Comparison of ENCODE assay signal across 9 mouse cellular contexts in the genomic region with DNA sequence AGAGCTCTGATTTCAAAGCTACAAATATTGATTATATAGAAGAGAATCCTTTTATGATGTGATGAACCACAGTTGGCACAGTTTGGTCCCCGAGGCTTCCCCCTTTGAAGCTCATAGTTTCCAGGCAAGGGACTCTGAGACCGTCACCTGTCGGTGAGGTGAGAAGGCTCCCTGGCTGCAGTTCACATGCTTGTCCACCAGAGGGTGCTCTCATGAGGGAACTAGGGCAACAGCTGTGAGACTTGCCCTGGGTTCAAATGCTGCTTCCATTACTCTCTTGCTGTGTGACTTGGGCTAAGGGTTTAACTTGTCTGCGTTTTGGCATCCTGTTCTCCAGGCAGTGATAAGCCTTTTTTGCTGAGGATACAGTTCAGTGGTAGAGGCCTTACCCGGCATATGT.
A peak's percentile ranks its signal among the peaks of the same experiment; 100 is the strongest.
DNase-seq lines count a peak whose midpoint lies in the region; ATAC-seq and TF ChIP-seq lines count a peak whose summit lies in the region.
"Had no signal": no experiment of that assay in that cellular context is flagged by ENCODE, and none has a peak within 500 bp of the region (broad histone marks: within the 10 kb centered on the region; RNA-seq: fewer than 3 reads in every experiment).

No protein-coding gene starts in this region.

- dilution Hi-C loops in CH12.LX (cut with MboI; ENCODE audit: extremely low pct_ligation_motif_present, extremely low pct_unique_long_range_greater_than_20kb, low sequenced_read_pairs), result no loop called here

- H3K4me1 ChIP-seq in liver, adult 2 months (ENCODE audit: control insufficient read depth, insufficient read depth, low read length), result no peaks in the 10 kb centered on the region
- H3K4me1 ChIP-seq in liver, embryonic 11.5 days (replicated peaks; ENCODE audit: control insufficient read depth, insufficient read depth, low read length), result no peaks in the 10 kb centered on the region; the same call in 1 of the 2 replicates
- H3K4me1 ChIP-seq in CH12.LX (ENCODE audit: control insufficient read depth in 1 of 2, insufficient read depth in 2 of 2), result peaks cover 0 to 11% of the 10 kb centered on the region in 2 experiments; a peak in 2 of 4 replicates
- H3K4me1 ChIP-seq in hindbrain, embryonic 13.5 days (replicated peaks), result no peaks in the 10 kb centered on the region
- H3K4me1 ChIP-seq: heart, embryonic 12.5 days had no signal

- no peaks in the 10 kb centered on the region for H3K36me3 ChIP-seq in liver, adult 2 months (ENCODE audit: control insufficient read depth, insufficient read depth, low read length)
- H3K36me3 ChIP-seq in liver, embryonic 11.5 days (ENCODE audit: control insufficient read depth, insufficient read depth, low read length), result no peaks in the 10 kb centered on the region
- H3K36me3 ChIP-seq in CH12.LX (replicated peaks in 1 of 2; ENCODE audit: control insufficient read depth in 1 of 2, insufficient read depth in 1 of 2, low read length in 1 of 2), result peaks cover 8 to 14% of the 10 kb centered on the region in 2 experiments
- peaks cover 13% of the 10 kb centered on the region for H3K36me3 ChIP-seq in hindbrain, embryonic 13.5 days
- H3K36me3 ChIP-seq: heart, embryonic 12.5 days had no signal

- ATAC-seq in cerebellum, adult (ENCODE audit: insufficient number of reproducible peaks, low FRiP score, low TSS enrichment), result no peak
- ATAC-seq in liver, embryonic 11.5 days (replicated peaks; ENCODE audit: low FRiP score), result no peak
- ATAC-seq in hindbrain, embryonic 13.5 days (ENCODE audit: low FRiP score), result no peak

- H3K4me2 ChIP-seq in liver, embryonic 11.5 days, result no peak overlapping the region
- H3K4me2 ChIP-seq in CH12.LX (ENCODE audit: insufficient read depth, low read depth, poor library complexity, severe bottlenecking), result no peak overlapping the region
- no peak overlapping the region for H3K4me2 ChIP-seq in hindbrain, embryonic 13.5 days
- H3K4me2 ChIP-seq: heart, embryonic 12.5 days had no signal

- 87% methylated on average over 5 of the region's 5 CpGs for WGBS in liver, adult 2 months
- 78% methylated on average over 5 of the region's 5 CpGs for WGBS in liver, embryonic 11.5 days
- WGBS in hindbrain, embryonic 13.5 days, result 86% methylated on average over 5 of the region's 5 CpGs

- no peak overlapping the region for H3K4me3 ChIP-seq in liver, adult 2 months (ENCODE audit: insufficient read depth, low read depth, low read length)
- no peak overlapping the region for H3K4me3 ChIP-seq in liver, embryonic 11.5 days (ENCODE audit: low read depth, low read length)
- no peak overlapping the region for H3K4me3 ChIP-seq in CH12.LX (replicated peaks in 1 of 3; ENCODE audit: low read depth in 2 of 3, low read length in 2 of 3, poor library complexity in 1 of 3)
- H3K4me3 ChIP-seq in hindbrain, embryonic 13.5 days, result no peak overlapping the region
- H3K4me3 ChIP-seq: heart, embryonic 12.5 days had no signal

- H3K27ac ChIP-seq in liver, adult 2 months (replicated peaks; ENCODE audit: insufficient read depth, low read depth, low read length), result no peak overlapping the region
- H3K27ac ChIP-seq in liver, embryonic 11.5 days (ENCODE audit: low read depth, low read length), result no peak overlapping the region
- H3K27ac ChIP-seq in CH12.LX (ENCODE audit: insufficient read depth, low read depth), result no peak overlapping the region
- no peak overlapping the region for H3K27ac ChIP-seq in hindbrain, embryonic 13.5 days

- in situ Hi-C loops in CH12.LX (cut with MboI; ENCODE audit: low pct_ligation_motif_present, low pct_unique_long_range_greater_than_20kb, low sequenced_read_pairs), result no loop called here

- TF ChIP-seq POLR2A in liver, adult 2 months (IDR thresholded peaks at IDR 0.05; ENCODE audit: extremely low read depth, insufficient read depth, low read length), result no peak
- no peak for TF ChIP-seq POLR2A in CH12.LX (IDR thresholded peaks at IDR 0.05; ENCODE audit: low read depth, low read length)

- no peaks in the 10 kb centered on the region for H3K79me2 ChIP-seq in liver, adult 2 months (ENCODE audit: control insufficient read depth, insufficient read depth, low read length)
- no peaks in the 10 kb centered on the region for H3K79me2 ChIP-seq in CH12.LX (replicated peaks; ENCODE audit: control insufficient read depth, extremely low read depth, insufficient read depth, poor library complexity, severe bottlenecking)

- TF ChIP-seq EP300 in CH12.LX (IDR thresholded peaks at IDR 0.05; ENCODE audit: low read length), result no peak

- peak; percentile 81 for TF ChIP-seq CTCF in liver, adult 2 months (IDR thresholded peaks at IDR 0.05; ENCODE audit: low read depth, low read length)
- peak; percentile 68 to 93 for TF ChIP-seq CTCF in CH12.LX (conservative IDR thresholded peaks at IDR 0.05 in 1 of 2, IDR thresholded peaks at IDR 0.05 in 1 of 2; ENCODE audit: low read depth in 2 of 2, low read length in 2 of 2)

- TF ChIP-seq RAD21 in CH12.LX (IDR thresholded peaks at IDR 0.05; ENCODE audit: low read depth, low read length), result no peak

- no peak overlapping the region for H3K9ac ChIP-seq in liver, adult 2 months (ENCODE audit: low read depth, low read length)
- H3K9ac ChIP-seq in liver, embryonic 11.5 days (ENCODE audit: low read depth, low read length), result no peak overlapping the region
- no peak overlapping the region for H3K9ac ChIP-seq in CH12.LX (ENCODE audit: insufficient read depth, low read depth)
- no peak overlapping the region for H3K9ac ChIP-seq in hindbrain, embryonic 13.5 days
- H3K9ac ChIP-seq: heart, embryonic 12.5 days had no signal

- DNase-seq in cerebellum, adult 9-10 months, result peak; percentile 47
- no peak for DNase-seq in liver, adult 2 months (ENCODE audit: extremely low read depth, low read depth, low spot score)
- no peak for DNase-seq in liver, embryonic 11.5 days (ENCODE audit: low spot score)
- peak; percentile 26 for DNase-seq in CH12.LX (ENCODE audit: extremely low read depth)
- DNase-seq in lung, postnatal 36 days, result peak; percentile 13
- DNase-seq in layer of hippocampus, adult 11-12 months (ENCODE audit: low spot score), result no peak

- no peaks in the 10 kb centered on the region for H3K27me3 ChIP-seq in liver, adult 2 months (ENCODE audit: control insufficient read depth, insufficient read depth, low read length)
- no peaks in the 10 kb centered on the region for H3K27me3 ChIP-seq in liver, embryonic 11.5 days (replicated peaks; ENCODE audit: control insufficient read depth, insufficient read depth, low read length)
- no peaks in the 10 kb centered on the region for H3K27me3 ChIP-seq in CH12.LX (replicated peaks)
- H3K27me3 ChIP-seq in hindbrain, embryonic 13.5 days, result no peaks in the 10 kb centered on the region

- no peaks in the 10 kb centered on the region for H3K9me3 ChIP-seq in liver, embryonic 11.5 days (ENCODE audit: control insufficient read depth, low read length)
- H3K9me3 ChIP-seq in CH12.LX (replicated peaks; ENCODE audit: low read length), result peaks cover 4% of the 10 kb centered on the region
- no peaks in the 10 kb centered on the region for H3K9me3 ChIP-seq in hindbrain, embryonic 13.5 days
- H3K9me3 ChIP-seq: heart, embryonic 12.5 days had no signal

TF ChIP-seq in CH12.LX, 34 proteins besides CTCF, POLR2A, EP300 and RAD21:
- TF ChIP-seq SMC3 (IDR thresholded peaks at IDR 0.05; ENCODE audit: low read depth, low read length) (peak; percentile 17; the same call in 1 of the 2 replicates), POLR2AphosphoS2 (IDR thresholded peaks at IDR 0.05; ENCODE audit: low read depth, low read length) (no peak), MEF2A (IDR thresholded peaks at IDR 0.05; ENCODE audit: borderline replicate concordance, low read depth, low read length) (no peak), CHD2 (IDR thresholded peaks at IDR 0.05; ENCODE audit: low read length) (no peak), UBTF (IDR thresholded peaks at IDR 0.05; ENCODE audit: low read depth, low read length) (no peak), MYC (IDR thresholded peaks at IDR 0.05; ENCODE audit: low read depth, low read length) (no peak)

Comparison
In these comparisons a context has a peak if more than half of its experiments do, and no peak if none do; other contexts are left out.
1. DNase-seq: peak in cerebellum, adult 9-10 months (single experiment), CH12.LX (single experiment) and lung, postnatal 36 days (single experiment); none in liver, adult 2 months (single experiment), liver, embryonic 11.5 days (single experiment) and layer of hippocampus, adult 11-12 months (single experiment).